Mouse (Mus musculus) forebrain, embryonic 16.5 days (tissue): Measurements from ENCODE around the gene Kcnab3. TPM values are rescaled to one million over a fixed set of nuclear protein-coding genes. Genes with fewer than 3 reads are reported as not detected.
"Not testable (repeated sequence)": the region's sequence is repeated elsewhere in the genome, so short reads cannot be mapped to it uniquely, and the experiment has no call there.

Experiments used
- ATAC-seq: fragments of 200-750 bp; cut with Nextera tagmentation; 2 replicates; pipeline ENCODE4 v1.8.0; 2017; ENCODE audit warnings: mild to moderate bottlenecking, moderate library complexity
- H3K27ac ChIP-seq: fragments of 300-500 bp; sonication (generic); 2 replicates; pipeline ENCODE4 v1.5.1; 2014; ENCODE audit warnings: low read length, control low read depth
- H3K27me3 ChIP-seq: fragments of 300-500 bp; sonication (generic); replicated peaks from 2 replicates; pipeline ENCODE4 v1.6.1; 2014; ENCODE audit warnings: low read length; ENCODE audit not compliant: control insufficient read depth, insufficient read depth
- H3K36me3 ChIP-seq: fragments of 300-500 bp; sonication (generic); 2 replicates; pipeline ENCODE4 v1.6.1; 2014; ENCODE audit not compliant: control insufficient read depth, insufficient read depth
- H3K4me1 ChIP-seq: fragments of 300-500 bp; sonication (generic); replicated peaks from 2 replicates; pipeline ENCODE4 v1.6.1; 2014; ENCODE audit warnings: low read length; ENCODE audit not compliant: control insufficient read depth, insufficient read depth
- H3K4me2 ChIP-seq: fragments of 300-500 bp; sonication (generic); 2 replicates; pipeline ENCODE4 v1.6.1; 2014; ENCODE audit warnings: mild to moderate bottlenecking, low read length, control low read depth
- H3K4me3 ChIP-seq: fragments of 300-500 bp; sonication (generic); replicated peaks from 2 replicates; pipeline ENCODE4 v1.5.1; 2014; ENCODE audit warnings: mild to moderate bottlenecking, low read length, control low read depth
- H3K9ac ChIP-seq: fragments of 300-500 bp; sonication (generic); replicated peaks from 2 replicates; pipeline ENCODE4 v1.6.1; 2014; ENCODE audit warnings: low read depth, low read length, control low read depth
- H3K9me3 ChIP-seq: fragments of 300-500 bp; sonication (generic); 2 replicates; pipeline ENCODE4 v1.6.1; 2016; ENCODE audit warnings: low read length; ENCODE audit not compliant: control insufficient read depth
- WGBS: fragments of 180-500 bp; shearing (Covaris S2); extraction: QIAGEN DNeasy Blood & Tissue Kit; methylation state at CpG from one replicate; pipeline ENCODE4 v1.1.7; 2014; 5-methylcytosine and 5-hydroxymethylcytosine counted together
- polyA plus RNA-seq: library from polyadenylated mRNA; unstranded; fragments of >200 nt; fragmentation: Nextera tagmentation; extraction: Ambion mirVana; gene quantifications from 2 replicates; pipeline ENCODE4 v1.2.1, GENCODE M21; 2015

Gene Kcnab3
- polyA plus RNA-seq, 1 experiment from 2014 or later = 6.0 TPM

DNA sequence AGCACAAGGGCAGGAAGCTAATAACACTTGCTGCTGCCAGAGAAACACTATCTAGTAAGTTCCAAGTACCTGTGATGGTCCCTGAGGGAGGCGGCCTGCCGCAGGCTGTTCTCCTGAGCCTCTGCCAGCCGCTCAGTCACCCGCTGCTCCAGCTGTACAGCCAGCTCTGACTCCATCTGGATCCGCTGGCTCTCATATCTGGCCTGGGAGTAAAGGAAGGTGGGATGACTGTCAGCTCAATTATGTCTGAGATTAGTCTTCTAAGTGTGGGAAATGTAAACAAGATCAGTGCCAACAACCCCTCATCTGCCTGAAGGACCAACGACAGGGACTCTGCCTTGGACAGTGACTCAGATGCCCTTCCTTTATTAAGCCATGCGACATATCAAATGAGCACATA, 14.8 kb upstream of the Kcnab3 start:
- WGBS = 74% methylated on average over 7 of the region's 7 CpGs
- no peak overlapping the region for H3K4me3 ChIP-seq
- H3K9ac ChIP-seq = no peak overlapping the region
- no peaks in the 10 kb centered on the region for H3K9me3 ChIP-seq
- H3K27ac ChIP-seq = no peak overlapping the region
- H3K4me2 ChIP-seq = no peak overlapping the region
- H3K27me3 ChIP-seq = no peaks in the 10 kb centered on the region
- ATAC-seq = no peak
- no peaks in the 10 kb centered on the region for H3K4me1 ChIP-seq
- H3K36me3 ChIP-seq = peaks cover 31% of the 10 kb centered on the region

DNA sequence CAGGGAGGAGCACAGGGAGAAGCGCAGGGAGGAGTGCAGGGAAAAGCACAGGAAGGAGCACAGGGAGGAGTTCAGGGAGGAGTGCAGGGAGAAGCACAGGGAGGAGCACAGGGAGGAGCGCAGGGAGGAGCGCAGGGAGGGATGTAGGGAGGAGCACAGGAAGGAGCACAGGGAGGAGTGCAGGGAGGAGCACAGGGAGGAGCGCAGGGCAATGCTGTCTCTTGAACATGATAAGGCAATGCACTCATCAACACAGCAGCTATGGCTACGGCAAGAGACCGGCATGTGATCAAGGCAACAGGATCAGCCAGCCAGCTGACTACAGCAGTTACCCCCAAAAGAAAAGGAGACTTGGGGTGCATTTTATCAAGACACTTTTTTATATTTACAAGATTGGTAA, 9.7 kb upstream of the Kcnab3 start:
- H3K36me3 ChIP-seq = peaks cover 16% of the 10 kb centered on the region

DNA sequence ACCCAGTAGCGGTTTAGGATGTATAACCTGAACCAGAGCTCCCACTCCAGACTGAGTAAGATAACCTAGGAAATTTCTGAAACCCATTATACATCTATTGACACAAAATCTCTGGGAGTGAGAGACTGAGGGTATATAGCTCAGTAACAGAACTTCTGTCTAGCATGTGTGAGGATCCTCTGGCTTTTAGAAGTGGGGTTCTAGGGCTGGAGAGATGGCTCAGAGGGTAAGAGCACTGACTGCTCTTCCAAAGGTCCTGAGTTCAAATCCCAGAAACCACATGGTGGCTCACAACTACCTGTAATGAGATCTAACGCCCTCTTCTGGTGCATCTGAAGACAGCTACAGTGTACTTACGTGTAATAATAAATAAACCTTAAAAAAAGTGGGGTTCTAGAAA, 8.1 kb upstream of the Kcnab3 start:
- H3K4me3 ChIP-seq, H3K4me2 ChIP-seq, H3K27me3 ChIP-seq, ATAC-seq, H3K9me3 ChIP-seq, H3K9ac ChIP-seq, H3K27ac ChIP-seq: not testable (repeated sequence)
- 88% methylated on average over 3 of the region's 3 CpGs for WGBS
- Histone ChIP-seq H3K36me3 (peaks cover 14% of the 10 kb centered on the region), H3K4me1 (peaks cover 19% of the 10 kb centered on the region)

More for the DNA sequence above, 9.7 kb upstream of the Kcnab3 start:
- Histone ChIP-seq H3K4me2 (no peak overlapping the region), H3K4me1 (0 out of 2 replicates have a peak, but pooled peaks cover 4% of the 10 kb centered on the region), H3K4me3 (no peak overlapping the region), H3K27ac (no peak overlapping the region), H3K9me3 (no peaks in the 10 kb centered on the region), H3K9ac (no peak overlapping the region), H3K27me3 (no peaks in the 10 kb centered on the region)
- no peak for ATAC-seq
- WGBS = 98% methylated on average over 6 of the region's 6 CpGs

DNA sequence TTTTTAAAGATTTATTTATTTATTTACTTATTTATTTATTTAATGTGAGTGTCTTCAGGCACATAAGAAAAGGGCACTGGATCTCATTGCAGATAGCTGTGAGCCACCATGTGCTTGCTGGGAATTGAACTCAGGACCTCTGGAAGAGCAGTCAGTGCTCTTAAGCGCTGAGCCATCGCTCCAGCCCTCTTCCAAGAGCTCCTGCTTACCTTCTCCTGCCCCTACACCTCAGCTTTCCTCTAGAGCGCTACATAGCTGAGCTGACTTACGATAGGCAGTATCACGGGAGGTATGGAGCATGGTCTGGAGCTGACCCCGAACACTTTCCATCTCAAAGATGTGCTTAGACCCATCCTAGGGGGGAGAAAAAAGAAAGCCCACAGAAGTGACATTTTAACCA, 4.5 kb upstream of the Kcnab3 start:
- H3K27me3 ChIP-seq = no peaks in the 10 kb centered on the region
- peaks cover 40% of the 10 kb centered on the region for H3K4me1 ChIP-seq
- 0 out of 2 replicates have a peak overlapping the region, but pooled peaks have one; percentile 15 for H3K9ac ChIP-seq
- H3K36me3 ChIP-seq = peaks cover 14% of the 10 kb centered on the region
- peak overlapping the region; percentile 73; the same call in 1 of the 2 replicates for H3K4me2 ChIP-seq
- no peak overlapping the region for H3K4me3 ChIP-seq
- H3K27ac ChIP-seq = no peak overlapping the region
- WGBS = 90% methylated on average over 6 of the region's 6 CpGs
- no peak for ATAC-seq
- H3K9me3 ChIP-seq = no peaks in the 10 kb centered on the region

DNA sequence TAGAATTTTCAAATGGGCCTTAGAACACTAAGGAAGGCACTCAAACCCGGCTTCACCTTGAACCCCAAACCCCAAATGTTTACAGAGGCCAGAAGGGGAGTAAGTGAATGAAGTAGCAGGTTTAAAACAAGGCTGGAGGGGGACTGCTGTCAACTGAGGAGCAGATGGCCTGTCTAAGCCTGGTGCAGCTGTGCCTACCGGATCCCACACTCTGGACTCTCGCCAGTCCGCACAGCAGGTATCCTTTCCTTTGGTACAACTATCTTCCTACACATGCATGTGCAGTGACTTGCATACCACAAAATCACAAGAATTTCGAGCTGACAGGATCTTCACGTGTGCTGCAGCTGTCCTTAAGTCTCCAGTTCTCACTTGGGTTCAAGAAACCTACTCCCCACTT, 4.0 kb upstream of the Kcnab3 start:
- no peak overlapping the region for H3K27ac ChIP-seq
- no peaks in the 10 kb centered on the region for H3K9me3 ChIP-seq
- peaks cover 44% of the 10 kb centered on the region for H3K4me1 ChIP-seq
- ATAC-seq = no peak
- H3K27me3 ChIP-seq = no peaks in the 10 kb centered on the region
- H3K9ac ChIP-seq = peak overlapping the region; percentile 15; the same call in 1 of the 2 replicates
- peak overlapping the region; percentile 50 for H3K4me3 ChIP-seq
- H3K36me3 ChIP-seq = peaks cover 14% of the 10 kb centered on the region
- 48% methylated on average over 6 of the region's 6 CpGs for WGBS
- peak overlapping the region; percentile 73 for H3K4me2 ChIP-seq

DNA sequence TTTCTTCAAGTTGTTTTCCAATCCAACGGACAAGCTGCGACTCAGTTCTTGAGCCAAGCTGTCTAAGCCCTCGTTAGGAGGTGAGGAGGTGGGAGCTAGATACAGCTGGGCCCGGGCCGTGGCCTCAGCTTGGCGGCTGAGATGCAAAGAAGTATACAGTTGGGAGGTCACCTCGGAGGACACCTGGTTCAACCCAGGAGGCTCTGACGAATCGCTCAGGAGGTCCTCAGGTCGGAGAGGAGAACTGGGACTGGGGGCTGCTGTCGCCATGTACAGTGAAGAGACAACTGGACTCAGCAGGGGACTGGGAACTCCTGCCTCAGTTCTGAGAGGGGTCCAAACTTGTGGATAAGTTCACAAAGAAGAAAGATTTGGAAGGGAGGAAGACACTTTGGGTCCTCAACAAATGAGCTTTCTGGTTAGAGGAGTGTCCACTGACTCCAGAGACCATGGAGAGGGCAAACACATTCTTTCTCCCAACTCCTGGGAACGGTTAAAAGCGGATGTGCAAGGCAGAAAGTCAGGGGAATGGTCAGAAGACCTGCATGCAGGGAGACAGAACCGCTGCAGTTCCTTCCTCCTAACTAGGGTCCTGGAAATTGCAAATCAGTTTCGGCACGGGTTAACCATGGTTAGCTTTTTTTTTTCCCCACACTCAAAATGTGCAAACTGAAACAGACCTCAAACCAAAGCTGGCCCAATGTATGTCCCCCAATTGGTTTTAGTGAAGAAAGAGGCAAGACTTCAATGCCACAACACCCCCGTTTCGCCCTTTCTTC, 3.2 kb upstream of the Kcnab3 start:
- Histone ChIP-seq H3K9me3 (no peaks in the 10 kb centered on the region), H3K36me3 (peaks cover 7% of the 10 kb centered on the region; the same call in 1 of the 2 replicates), H3K9ac (peak overlapping the region; percentile 78), H3K4me1 (peaks cover 46% of the 10 kb centered on the region), H3K4me2 (peak overlapping the region; percentile 73), H3K27ac (peak overlapping the region; percentile 91), H3K4me3 (peak overlapping the region; percentile 50), H3K27me3 (no peaks in the 10 kb centered on the region)
- 10% methylated on average over 18 of the region's 18 CpGs for WGBS
- ATAC-seq = no peak

DNA sequence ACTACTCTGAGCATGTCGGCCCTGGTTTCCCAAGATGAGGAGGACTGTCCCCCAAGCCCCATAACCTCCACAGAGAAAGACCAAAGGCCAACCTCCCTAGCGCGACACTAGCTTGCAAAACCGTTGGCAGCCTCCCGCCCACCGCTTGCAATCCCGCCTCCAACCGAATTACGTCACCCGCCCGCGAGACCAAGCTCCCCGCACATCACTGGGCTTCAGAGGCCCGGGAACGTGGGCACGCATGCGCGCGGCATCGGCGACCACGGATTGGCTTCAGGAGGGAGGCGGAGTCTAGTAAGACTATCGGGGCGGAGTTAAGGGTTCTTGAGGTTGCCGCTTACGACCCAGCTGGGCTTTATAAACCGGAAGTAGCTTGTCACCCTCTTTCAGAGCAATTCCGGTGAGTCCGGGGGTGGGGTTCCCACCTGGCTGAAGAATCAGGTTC, 2.4 kb upstream of the Kcnab3 start, which contains the start of the genes Cntrob and Trappc1:
Gene Cntrob, minus strand, starts transcription at position 109 of the 445 bp plus-strand sequence.
Gene Trappc1, plus strand, starts transcription at position 314 of the 445 bp plus-strand sequence.
- no peaks in the 10 kb centered on the region for H3K27me3 ChIP-seq
- H3K4me1 ChIP-seq = peaks cover 46% of the 10 kb centered on the region
- ATAC-seq = peak; percentile 96
- H3K4me2 ChIP-seq = peak within 1 kb of the TSS; percentile 94
- H3K9me3 ChIP-seq = no peaks in the 10 kb centered on the region
- H3K9ac ChIP-seq = peak within 1 kb of the TSS; percentile 78
- H3K4me3 ChIP-seq = peak within 1 kb of the TSS; percentile 50
- peaks cover 4% of the 10 kb centered on the region; the same call in 1 of the 2 replicates for H3K36me3 ChIP-seq
- peak within 1 kb of the TSS; percentile 91 for H3K27ac ChIP-seq
- WGBS = under 1% methylated on average over 30 of the region's 30 CpGs

DNA sequence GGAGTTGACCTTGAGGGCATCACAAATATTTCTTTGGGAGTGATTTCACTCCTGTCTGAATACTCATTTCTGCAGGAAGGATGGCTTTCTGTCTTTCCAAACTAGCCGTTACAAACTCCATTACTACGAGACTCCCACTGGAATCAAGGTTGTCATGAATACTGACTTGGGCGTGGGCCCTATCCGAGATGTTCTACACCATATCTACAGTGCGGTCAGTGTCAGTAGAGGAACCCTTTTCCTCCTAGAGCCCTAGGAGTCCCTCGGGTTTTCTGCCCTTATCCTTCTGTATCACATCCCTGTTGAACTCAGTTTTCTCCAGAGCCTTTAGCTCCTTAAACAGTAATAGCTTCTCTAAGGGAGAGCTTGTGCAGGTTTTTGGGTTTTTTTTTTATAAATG, 1.3 kb upstream of the Kcnab3 start:
- H3K27ac ChIP-seq = no peak overlapping the region
- whole genome bisulfite sequencing = 83% methylated on average over 6 of the region's 6 CpGs
- no peak for ATAC-seq
- H3K4me3 ChIP-seq = peak overlapping the region; percentile 50
- peaks cover 46% of the 10 kb centered on the region for H3K4me1 ChIP-seq
- no peaks in the 10 kb centered on the region for H3K9me3 ChIP-seq
- H3K4me2 ChIP-seq = peak overlapping the region; percentile 94
- H3K36me3 ChIP-seq = no peaks in the 10 kb centered on the region
- H3K27me3 ChIP-seq = no peaks in the 10 kb centered on the region
- H3K9ac ChIP-seq = no peak overlapping the region

DNA sequence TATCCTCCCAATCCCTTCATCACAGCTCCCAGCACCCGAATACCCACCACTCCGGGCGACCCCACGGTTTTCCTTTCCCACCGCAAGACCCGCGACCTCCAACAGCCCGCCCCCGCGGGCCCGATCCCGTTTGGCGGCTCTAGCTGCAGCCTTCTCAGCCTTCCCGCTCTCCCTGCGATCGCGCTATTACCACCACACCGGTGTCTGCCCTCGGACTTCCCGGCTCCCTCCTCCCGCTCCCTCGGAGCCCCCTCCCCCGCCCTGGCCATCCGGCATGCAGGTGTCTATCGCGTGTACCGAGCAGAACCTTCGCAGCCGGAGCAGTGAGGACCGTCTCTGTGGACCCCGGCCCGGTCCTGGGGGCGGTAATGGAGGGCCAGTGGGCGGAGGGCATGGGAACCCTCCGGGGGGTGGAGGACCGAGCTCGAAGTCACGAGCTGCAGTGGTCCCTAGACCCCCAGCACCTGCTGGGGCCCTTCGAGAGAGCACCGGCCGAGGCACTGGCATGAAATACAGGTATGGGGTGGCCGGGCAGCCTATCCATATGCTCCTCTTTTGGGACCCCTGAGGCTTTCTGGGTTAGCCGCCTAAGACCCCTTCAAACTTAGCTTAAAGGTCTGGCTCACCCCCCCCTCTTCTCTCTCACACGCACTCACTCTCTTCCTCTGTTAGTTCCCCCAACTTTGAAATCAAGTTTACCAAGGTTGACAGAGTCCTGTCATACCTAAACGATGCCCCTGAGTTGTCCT, 524 bp downstream of the Kcnab3 start:
- Histone ChIP-seq H3K9me3 (no peaks in the 10 kb centered on the region), H3K4me3 (peak overlapping the region; percentile 44), H3K36me3 (no peaks in the 10 kb centered on the region), H3K4me2 (peak overlapping the region; percentile 64), H3K9ac (peak overlapping the region; percentile 62), H3K27me3 (no peaks in the 10 kb centered on the region), H3K27ac (no peak overlapping the region), H3K4me1 (peaks cover 46% of the 10 kb centered on the region)
- no peak; the same call in 1 of the 2 replicates for ATAC-seq
- WGBS = under 1% methylated on average over 45 of the region's 45 CpGs
